Mouse (Mus musculus) liver, embryonic 11.5 days (tissue): ENCODE measurements around the gene Crhr1. TPM values are rescaled to one million over a fixed set of nuclear protein-coding genes. Genes with fewer than 3 reads are reported as not detected.
A peak's percentile ranks its signal among the peaks of the same experiment; 100 is the strongest.
"Not testable (repeated sequence)": the region's sequence is repeated elsewhere in the genome, so short reads cannot be mapped to it uniquely, and the experiment has no call there.

Source experiments
- ATAC-seq: fragments of 200-750 bp; cut with Nextera tagmentation; replicated peaks from 2 replicates; pipeline ENCODE4 v1.8.0; 2017; ENCODE audit warnings: moderate number of reproducible peaks, mild to moderate bottlenecking, moderate TSS enrichment, moderate library complexity; ENCODE audit not compliant: low FRiP score
- DNase-seq: peaks from one replicate; pipeline ENCODE4 v3.0.0-alpha.2; 2017; ENCODE audit warnings: low spot score
- H3K27ac ChIP-seq: fragments of 300-500 bp; sonication (generic); 2 replicates; pipeline ENCODE4 v1.5.1; 2014; ENCODE audit warnings: mild to moderate bottlenecking, low read depth, low read length, control low read depth
- H3K27me3 ChIP-seq: fragments of 300-500 bp; sonication (generic); replicated peaks from 2 replicates; pipeline ENCODE4 v1.6.1; 2014; ENCODE audit warnings: low read length, mixed read lengths; ENCODE audit not compliant: control insufficient read depth, insufficient read depth
- H3K36me3 ChIP-seq: fragments of 300-500 bp; sonication (generic); 2 replicates; pipeline ENCODE4 v1.6.1; 2014; ENCODE audit warnings: mild to moderate bottlenecking, low read length, moderate library complexity, mixed read lengths; ENCODE audit not compliant: control insufficient read depth, insufficient read depth
- H3K4me1 ChIP-seq: fragments of 300-500 bp; sonication (generic); replicated peaks from 2 replicates; pipeline ENCODE4 v1.6.1; 2014; ENCODE audit warnings: low read length, mixed read lengths; ENCODE audit not compliant: control insufficient read depth, insufficient read depth
- H3K4me2 ChIP-seq: fragments of 300-500 bp; sonication (generic); 2 replicates; pipeline ENCODE4 v1.6.1; 2014; ENCODE audit warnings: mild to moderate bottlenecking, control low read depth, moderate library complexity
- H3K4me3 ChIP-seq: fragments of 300-500 bp; sonication (generic); 2 replicates; pipeline ENCODE4 v1.5.1; 2014; ENCODE audit warnings: low read depth, low read length, control low read depth
- H3K9ac ChIP-seq: fragments of 300-500 bp; sonication (generic); 2 replicates; pipeline ENCODE4 v1.6.1; 2014; ENCODE audit warnings: low read depth, low read length, control low read depth
- H3K9me3 ChIP-seq: fragments of 300-500 bp; sonication (generic); 2 replicates; pipeline ENCODE4 v1.6.1; 2016; ENCODE audit warnings: low read length, inconsistent platforms, mixed read lengths; ENCODE audit not compliant: control insufficient read depth
- WGBS: fragments of 180-500 bp; shearing (Covaris S2); extraction: QIAGEN DNeasy Blood & Tissue Kit; methylation state at CpG from one replicate; pipeline ENCODE4 v1.1.7; 2014; 5-methylcytosine and 5-hydroxymethylcytosine counted together
- polyA plus RNA-seq: library from polyadenylated mRNA; unstranded; fragments of >200 nt; fragmentation: Nextera tagmentation; extraction: Ambion mirVana; gene quantifications from 2 replicates; pipeline ENCODE4 v1.2.1, GENCODE M21; 2014

Gene Crhr1
- polyA plus RNA-seq, 1 experiment from 2014 or later, result not detected

DNA sequence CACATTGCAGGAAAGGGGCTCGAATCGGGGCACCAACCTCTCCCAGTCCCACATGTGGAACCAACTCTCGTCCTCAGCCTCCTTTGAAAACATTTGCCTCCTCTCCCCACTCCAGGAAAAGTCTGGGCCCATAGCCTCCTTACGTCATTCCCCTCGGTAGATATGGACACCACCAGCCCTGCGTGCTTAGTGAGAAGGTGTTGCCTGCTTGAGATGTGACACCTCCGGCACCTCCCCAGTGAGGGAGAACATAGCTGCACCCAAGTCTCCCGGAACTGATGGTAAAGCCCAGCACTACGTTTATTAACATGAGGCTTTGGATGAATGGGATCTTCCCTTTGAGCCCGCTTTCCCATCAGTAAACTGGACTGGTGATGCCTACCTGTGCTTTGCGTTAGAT, 62.7 kb downstream of the Crhr1 start:
- H3K27me3 ChIP-seq, result peaks cover 11% of the 10 kb centered on the region
- H3K9ac ChIP-seq, result no peak overlapping the region
- ATAC-seq (no peak), DNase-seq (no peak)
- no peaks in the 10 kb centered on the region for H3K9me3 ChIP-seq
- H3K27ac ChIP-seq, result no peak overlapping the region
- H3K36me3 ChIP-seq, result no peaks in the 10 kb centered on the region
- H3K4me3 ChIP-seq, result no peak overlapping the region
- no peak overlapping the region for H3K4me2 ChIP-seq
- no peaks in the 10 kb centered on the region for H3K4me1 ChIP-seq
- WGBS, result 69% methylated on average over 11 of the region's 11 CpGs

DNA sequence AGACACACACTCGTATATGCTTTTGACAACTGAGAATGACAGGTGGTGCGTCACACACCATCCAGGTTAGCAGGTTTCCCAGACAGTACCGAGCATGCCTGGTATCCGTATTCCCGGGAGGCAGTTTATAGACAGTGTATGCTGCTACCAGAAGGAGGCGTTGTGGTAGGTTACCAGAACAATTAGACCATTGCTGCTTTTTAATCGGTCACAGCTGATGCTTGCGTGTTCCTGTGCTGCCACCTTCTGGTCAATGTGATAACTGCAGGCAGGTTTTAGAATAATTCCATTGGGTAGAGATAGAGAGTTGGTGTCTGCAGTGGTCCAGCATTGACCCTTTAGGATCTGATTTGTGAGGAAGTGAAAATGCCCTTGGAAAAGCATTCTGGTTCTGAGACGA, 63.1 kb downstream of the Crhr1 start:
- WGBS, result 12% methylated on average over 9 of the region's 9 CpGs
- ATAC-seq, result no peak
- no peak overlapping the region for H3K9ac ChIP-seq

DNA sequence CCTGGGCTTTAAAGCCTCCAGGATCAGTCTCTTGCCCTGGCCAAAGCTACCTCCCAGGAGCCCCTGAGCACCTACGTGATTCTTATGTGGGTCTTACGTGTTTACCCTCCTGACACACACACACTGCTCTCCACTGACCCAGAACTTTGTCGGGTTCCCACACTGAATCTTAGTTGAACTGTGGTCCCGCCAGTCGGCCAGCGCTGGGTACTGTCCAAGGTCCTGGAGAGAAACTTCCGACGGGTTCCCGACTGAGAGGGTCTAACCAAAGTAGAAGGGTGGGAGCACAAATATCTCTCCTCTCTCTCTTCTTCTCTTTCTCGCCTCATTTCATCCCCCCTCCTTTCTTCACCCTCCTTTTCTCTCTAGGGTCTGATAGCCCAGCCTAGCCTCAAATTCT, 65.2 kb downstream of the Crhr1 start:
- no peaks in the 10 kb centered on the region for H3K4me1 ChIP-seq
- peaks cover 11% of the 10 kb centered on the region for H3K27me3 ChIP-seq
- DNase-seq (peak; percentile 58), ATAC-seq (no peak)
- WGBS, result 6% methylated on average over 10 of the region's 10 CpGs
- no peaks in the 10 kb centered on the region for H3K9me3 ChIP-seq
- H3K27ac ChIP-seq, result no peak overlapping the region
- H3K9ac ChIP-seq, result no peak overlapping the region
- no peak overlapping the region for H3K4me2 ChIP-seq
- no peaks in the 10 kb centered on the region for H3K36me3 ChIP-seq
- H3K4me3 ChIP-seq, result no peak overlapping the region

More for the DNA sequence above, 63.1 kb downstream of the Crhr1 start:
- peak; percentile 69 for DNase-seq
- Histone ChIP-seq H3K4me3 (no peak overlapping the region), H3K36me3 (no peaks in the 10 kb centered on the region), H3K4me1 (no peaks in the 10 kb centered on the region), H3K9me3 (no peaks in the 10 kb centered on the region), H3K27me3 (peaks cover 11% of the 10 kb centered on the region), H3K27ac (no peak overlapping the region), H3K4me2 (no peak overlapping the region)

DNA sequence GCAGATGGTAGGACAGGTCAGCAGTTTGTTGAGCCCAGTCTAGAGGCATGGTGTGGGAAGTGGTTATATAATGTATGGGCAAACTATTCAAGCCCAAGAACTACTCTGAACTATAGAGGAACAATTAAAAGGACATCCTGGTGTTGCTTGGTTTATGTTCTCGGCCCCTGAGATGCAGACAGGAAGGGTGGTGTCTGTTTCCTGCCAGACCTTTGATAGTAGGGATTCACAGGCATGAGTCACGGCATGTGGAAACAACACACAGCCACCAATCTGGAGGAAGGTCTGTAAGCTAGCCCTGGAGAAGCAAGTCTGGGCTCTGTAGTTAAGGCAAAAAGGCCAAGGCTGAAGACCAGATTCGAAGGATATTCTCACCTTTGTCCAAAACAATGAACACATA, 70.6 kb downstream of the Crhr1 start:
- WGBS, result 51% methylated on average over 3 of the region's 3 CpGs
- Histone ChIP-seq H3K9ac (no peak overlapping the region), H3K27me3 (peaks cover 2% of the 10 kb centered on the region), H3K4me3 (no peak overlapping the region), H3K9me3 (no peaks in the 10 kb centered on the region), H3K36me3 (no peaks in the 10 kb centered on the region), H3K4me2 (no peak overlapping the region), H3K4me1 (no peaks in the 10 kb centered on the region), H3K27ac (no peak overlapping the region)
- ATAC-seq (no peak), DNase-seq (no peak)

DNA sequence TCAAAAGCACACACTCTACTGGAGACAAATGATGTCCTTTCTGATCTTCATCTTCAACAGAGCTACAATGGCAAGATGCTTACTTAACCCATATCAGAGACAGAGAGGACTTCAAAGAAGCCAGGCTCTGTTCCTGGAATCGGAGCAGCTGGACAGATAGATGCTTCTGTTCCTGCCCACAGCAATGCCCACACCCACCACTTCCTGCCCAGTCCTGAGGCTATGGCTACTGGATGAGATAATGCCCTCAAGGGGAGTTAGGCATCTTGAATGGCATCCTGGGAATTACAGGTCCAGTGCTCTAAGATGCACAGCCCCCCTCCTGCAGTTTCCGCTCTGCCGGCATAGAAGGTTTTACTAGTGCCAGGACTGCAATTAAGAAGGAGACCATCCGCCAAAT, 73.9 kb downstream of the Crhr1 start:
- ATAC-seq, result no peak
- Histone ChIP-seq H3K4me1 (no peaks in the 10 kb centered on the region), H3K4me3 (no peak overlapping the region), H3K9ac (no peak overlapping the region), H3K4me2 (no peak overlapping the region), H3K9me3 (no peaks in the 10 kb centered on the region), H3K36me3 (no peaks in the 10 kb centered on the region), H3K27me3 (no peaks in the 10 kb centered on the region), H3K27ac (no peak overlapping the region)
- no peak for DNase-seq
- WGBS, result 73% methylated on average over 4 of the region's 4 CpGs

DNA sequence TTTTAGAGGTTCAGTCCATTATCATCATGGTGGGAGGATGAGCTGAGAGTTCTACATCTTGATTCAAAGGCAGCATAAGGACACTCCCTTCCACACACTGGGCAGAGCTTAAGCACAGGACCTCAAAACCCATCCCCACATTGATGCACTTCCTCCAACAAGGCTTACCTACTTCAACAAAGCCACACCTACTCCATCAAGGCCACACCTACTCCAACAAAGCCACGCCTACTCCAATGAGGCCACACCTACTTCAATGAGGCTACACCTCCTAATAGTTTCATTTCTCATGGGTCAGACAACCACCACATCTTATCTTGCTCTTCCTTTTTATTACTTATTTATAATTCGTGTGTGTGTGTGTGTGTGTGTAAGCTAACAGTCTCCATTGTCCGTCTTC, 76.4 kb downstream of the Crhr1 start:
- H3K4me2 ChIP-seq, result no peak overlapping the region
- H3K27ac ChIP-seq, result no peak overlapping the region
- H3K9me3 ChIP-seq, result no peaks in the 10 kb centered on the region
- no peaks in the 10 kb centered on the region for H3K36me3 ChIP-seq
- H3K9ac ChIP-seq, result no peak overlapping the region
- H3K27me3 ChIP-seq, result no peaks in the 10 kb centered on the region
- no peak for DNase-seq
- H3K4me3 ChIP-seq, result no peak overlapping the region
- ATAC-seq, result no peak
- 65% methylated on average over 3 of the region's 3 CpGs for WGBS
- H3K4me1 ChIP-seq, result no peaks in the 10 kb centered on the region

DNA sequence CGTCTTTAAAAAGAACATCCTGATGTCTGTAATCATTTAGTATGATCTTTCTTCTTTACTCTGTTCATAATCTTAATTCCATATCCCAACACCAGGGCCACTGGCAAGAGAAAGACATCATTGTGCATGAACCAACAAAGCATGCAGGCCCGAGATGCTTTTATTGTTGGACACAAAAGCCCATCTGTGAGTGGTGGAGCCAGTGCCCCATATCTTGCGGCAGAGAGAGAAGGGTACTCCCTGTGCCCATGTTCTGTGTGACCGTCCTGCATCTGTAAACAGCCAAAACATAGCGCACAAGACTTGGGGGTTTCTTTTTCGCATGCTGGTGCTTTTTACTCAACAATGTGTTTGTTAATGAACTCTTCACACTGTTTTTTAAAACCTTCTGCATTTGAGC, 78.6 kb downstream of the Crhr1 start:
- no peak for ATAC-seq
- Histone ChIP-seq H3K27ac (no peak overlapping the region), H3K4me3 (no peak overlapping the region), H3K4me1 (no peaks in the 10 kb centered on the region), H3K9me3 (no peaks in the 10 kb centered on the region), H3K27me3 (no peaks in the 10 kb centered on the region), H3K4me2 (no peak overlapping the region), H3K36me3 (no peaks in the 10 kb centered on the region), H3K9ac (no peak overlapping the region)
- no peak for DNase-seq
- 79% methylated on average over 6 of the region's 6 CpGs for WGBS

DNA sequence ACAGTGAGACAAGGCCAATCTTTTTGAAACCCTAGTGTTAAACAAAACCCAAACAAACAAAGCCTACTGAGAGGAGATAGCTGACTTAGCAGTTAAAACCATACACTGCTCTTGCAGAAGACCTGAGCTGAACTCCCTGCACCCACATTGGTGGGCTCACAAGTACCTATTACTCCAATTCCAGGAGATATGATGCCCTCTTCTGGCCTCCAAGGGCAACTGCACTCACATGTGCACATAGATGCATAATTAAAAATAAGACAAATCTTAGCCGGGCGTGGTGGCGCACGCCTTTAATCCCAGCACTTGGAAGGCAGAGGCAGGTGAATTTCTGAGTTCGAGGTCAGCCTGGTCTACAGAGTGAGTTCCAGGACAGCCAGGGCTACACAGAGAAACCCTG, 81.5 kb downstream of the Crhr1 start:
- not testable (repeated sequence) for H3K27ac ChIP-seq, H3K4me1 ChIP-seq, H3K4me2 ChIP-seq, H3K9me3 ChIP-seq, H3K27me3 ChIP-seq, H3K9ac ChIP-seq, ATAC-seq, DNase-seq, H3K4me3 ChIP-seq, H3K36me3 ChIP-seq
- WGBS, result 94% methylated on average over 5 of the region's 5 CpGs

DNA sequence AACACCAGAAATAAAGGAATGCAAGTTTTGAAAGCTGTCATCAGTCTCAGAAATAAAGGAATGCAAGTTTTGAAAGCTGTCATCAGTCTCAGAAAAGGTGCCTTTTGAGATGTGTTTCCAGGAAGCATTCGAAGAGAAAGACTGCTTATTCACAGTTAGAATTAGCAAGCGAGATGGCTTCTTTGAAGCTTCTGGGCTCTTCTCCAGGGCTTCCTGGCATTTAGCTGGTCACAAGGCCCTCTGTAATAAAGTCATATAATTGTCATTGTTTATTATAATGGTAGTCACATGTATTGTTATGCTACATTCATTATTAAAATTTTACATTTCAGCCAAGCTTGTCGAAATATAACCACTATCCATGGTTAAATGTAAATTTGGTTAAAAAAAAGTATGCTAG, 85.4 kb downstream of the Crhr1 start:
- 71% methylated on average over 3 of the region's 3 CpGs for WGBS
- no peak overlapping the region for H3K27ac ChIP-seq
- DNase-seq, result no peak

More for the DNA sequence above, 85.4 kb downstream of the Crhr1 start:
- no peak for ATAC-seq
- H3K9me3 ChIP-seq, result no peaks in the 10 kb centered on the region
- H3K27me3 ChIP-seq, result no peaks in the 10 kb centered on the region
- H3K4me3 ChIP-seq, result no peak overlapping the region
- no peak overlapping the region for H3K9ac ChIP-seq
- no peaks in the 10 kb centered on the region for H3K36me3 ChIP-seq
- no peaks in the 10 kb centered on the region for H3K4me1 ChIP-seq
- H3K4me2 ChIP-seq, result no peak overlapping the region
